Mouse (Mus musculus) ES-Bruce4 (cell line): ENCODE measurements around the gene Slc39a11.

ENCODE experiments used
- CTCF ChIP-seq: IDR thresholded peaks from one replicate; pipeline ENCODE4 v1.8.1; 2011; ENCODE audit warnings: low read depth, low read length
- EP300 ChIP-seq: IDR thresholded peaks from 2 replicates; pipeline ENCODE4 v1.6.1; 2011; ENCODE audit warnings: low read depth, low read length; ENCODE audit not compliant: insufficient read depth
- POLR2A ChIP-seq: IDR thresholded peaks from one replicate; pipeline ENCODE4 v1.8.1; 2011; ENCODE audit warnings: low read length; ENCODE audit not compliant: insufficient read depth

GRCm38 (mm10) chr11:113676847-113677246, 27.0 kb upstream of the Slc39a11 start:
- no peak for TF ChIP-seq POLR2A
- no peak for TF ChIP-seq CTCF
- TF ChIP-seq EP300: no peak
